Mouse (Mus musculus): Measurements from ENCODE around the gene Polr2m.
"Not testable (repeated sequence)": the region's sequence is repeated elsewhere in the genome, so short reads cannot be mapped to it uniquely, and the experiment has no call there.

Gene Polr2m

GRCm38 (mm10) chr9:71485475-71486094 is at the start of gene Polr2m:
TSS of gene Polr2m (minus strand) at chr9:71485935.
- peak; percentile 91 to 92 for DNase-seq (ENCODE audit: low spot score in 2 of 2)

- no peak for DNase-seq (ENCODE audit: low spot score in 2 of 2)
Observed at GRCm38 (mm10) chr9:71535036-71535435, 49.3 kb upstream of the Polr2m start.

GRCm38 (mm10) chr9:71529960-71530359 is 44.2 kb upstream of the Polr2m start:
- DNase-seq (ENCODE audit: low spot score in 2 of 2): no peak

- DNase-seq (ENCODE audit: low spot score in 2 of 2): no peak
Observed at GRCm38 (mm10) chr9:71527438-71527837, 41.7 kb upstream of the Polr2m start.

GRCm38 (mm10) chr9:71523901-71524300 is 38.2 kb upstream of the Polr2m start:
- DNase-seq (ENCODE audit: low spot score in 2 of 2): no peak

GRCm38 (mm10) chr9:71519836-71520235 is 34.1 kb upstream of the Polr2m start:
- no peak for DNase-seq (ENCODE audit: low spot score in 2 of 2)

GRCm38 (mm10) chr9:71517487-71517886 is 31.8 kb upstream of the Polr2m start:
- no peak for DNase-seq (ENCODE audit: low spot score in 2 of 2)

GRCm38 (mm10) chr9:71515862-71516261 is 30.1 kb upstream of the Polr2m start:
- no peak for DNase-seq (ENCODE audit: low spot score in 2 of 2)

GRCm38 (mm10) chr9:71513566-71513965 is 27.8 kb upstream of the Polr2m start:
- no peak for DNase-seq (ENCODE audit: low spot score in 2 of 2)

GRCm38 (mm10) chr9:71512899-71513298 is 27.2 kb upstream of the Polr2m start:
- no peak for DNase-seq (ENCODE audit: low spot score in 2 of 2)

- DNase-seq (ENCODE audit: low spot score in 2 of 2): no peak
Observed at GRCm38 (mm10) chr9:71498391-71499182, 12.9 kb upstream of the Polr2m start.

GRCm38 (mm10) chr9:71496637-71497036 is 10.9 kb upstream of the Polr2m start:
- DNase-seq (ENCODE audit: low spot score in 2 of 2): no peak

- DNase-seq (ENCODE audit: low spot score in 2 of 2): no peak
Observed at GRCm38 (mm10) chr9:71493771-71494170, 8.0 kb upstream of the Polr2m start.

- DNase-seq (ENCODE audit: low spot score in 2 of 2): no peak
Observed at GRCm38 (mm10) chr9:71492296-71493025, 6.7 kb upstream of the Polr2m start.

GRCm38 (mm10) chr9:71490076-71490475 is 4.3 kb upstream of the Polr2m start:
- DNase-seq (ENCODE audit: low spot score in 2 of 2): no peak

GRCm38 (mm10) chr9:71486127-71486526 is 392 bp upstream of the Polr2m start:
- no peak for DNase-seq (ENCODE audit: low spot score in 2 of 2)

GRCm38 (mm10) chr9:71484871-71485474 is 762 bp downstream of the Polr2m start:
- DNase-seq (ENCODE audit: low spot score in 2 of 2): no peak

GRCm38 (mm10) chr9:71483872-71484271 is 1.9 kb downstream of the Polr2m start:
- DNase-seq (ENCODE audit: low spot score in 2 of 2): not testable (repeated sequence)

- no peak for DNase-seq (ENCODE audit: low spot score in 2 of 2)
Observed at GRCm38 (mm10) chr9:71480305-71480704, 5.4 kb downstream of the Polr2m start.

- no peak for DNase-seq (ENCODE audit: low spot score in 2 of 2)
Observed at GRCm38 (mm10) chr9:71479413-71479812, 6.3 kb downstream of the Polr2m start.

GRCm38 (mm10) chr9:71478596-71478995 is 7.1 kb downstream of the Polr2m start:
- no peak for DNase-seq (ENCODE audit: low spot score in 2 of 2)

GRCm38 (mm10) chr9:71476601-71477000 is 9.1 kb downstream of the Polr2m start:
- no peak for DNase-seq (ENCODE audit: low spot score in 2 of 2)
